Mouse (Mus musculus) intestine, embryonic 16.5 days (tissue): ENCODE measurements around the gene Olfr221. TPM values are rescaled to one million over a fixed set of nuclear protein-coding genes. Genes with fewer than 3 reads are reported as not detected.

Experiments used
- ATAC-seq: fragments of 200-750 bp; cut with Nextera tagmentation; 2 replicates; pipeline ENCODE4 v1.8.0; 2017; ENCODE audit warnings: moderate TSS enrichment, moderate library complexity
- H3K27ac ChIP-seq: fragments of 300-500 bp; sonication (generic); 2 replicates; pipeline ENCODE4 v1.5.1; 2014; ENCODE audit warnings: mild to moderate bottlenecking, low read length
- H3K27me3 ChIP-seq: fragments of 300-500 bp; sonication (generic); replicated peaks from 2 replicates; pipeline ENCODE4 v1.6.1; 2014; ENCODE audit warnings: low read length, control low read depth, mixed read lengths; ENCODE audit not compliant: control insufficient read depth, insufficient read depth
- H3K36me3 ChIP-seq: fragments of 300-500 bp; sonication (generic); 2 replicates; pipeline ENCODE4 v1.6.1; 2014; ENCODE audit warnings: low read length, control low read depth; ENCODE audit not compliant: control insufficient read depth, insufficient read depth
- H3K4me1 ChIP-seq: fragments of 300-500 bp; sonication (generic); 2 replicates; pipeline ENCODE4 v1.6.1; 2014; ENCODE audit warnings: low read length, control low read depth, mixed read lengths; ENCODE audit not compliant: control insufficient read depth, insufficient read depth
- H3K4me2 ChIP-seq: fragments of 300-500 bp; sonication (generic); 2 replicates; pipeline ENCODE4 v1.6.1; 2014; ENCODE audit warnings: low read depth, low read length, control low read depth
- H3K4me3 ChIP-seq: fragments of 300-500 bp; sonication (generic); 2 replicates; pipeline ENCODE4 v1.5.1; 2014; ENCODE audit warnings: mild to moderate bottlenecking, low read length
- H3K9ac ChIP-seq: fragments of 300-500 bp; sonication (generic); 2 replicates; pipeline ENCODE4 v1.6.1; 2014; ENCODE audit warnings: low read depth, low read length
- H3K9me3 ChIP-seq: fragments of 300-500 bp; sonication (generic); 2 replicates; pipeline ENCODE4 v1.6.1; 2016; ENCODE audit warnings: low read length, control low read depth; ENCODE audit not compliant: control insufficient read depth
- WGBS: fragments of 180-500 bp; shearing (Covaris S2); extraction: QIAGEN DNeasy Blood & Tissue Kit; methylation state at CpG from one replicate; pipeline ENCODE4 v1.1.7; 2014; 5-methylcytosine and 5-hydroxymethylcytosine counted together
- polyA plus RNA-seq: library from polyadenylated mRNA; unstranded; fragments of >200 nt; fragmentation: Nextera tagmentation; extraction: Ambion mirVana; gene quantifications from 2 replicates; pipeline ENCODE4 v1.2.1, GENCODE M21; 2015

Gene Olfr221
- polyA plus RNA-seq, 1 experiment from 2014 or later: not detected

GRCm38 (mm10) chr14:51996231-51996841 lies 45.9 kb downstream of the Olfr221 start:
- WGBS: 85% methylated on average over 13 of the region's 13 CpGs
- no peak overlapping the region for H3K9ac ChIP-seq
- no peaks in the 10 kb centered on the region for H3K27me3 ChIP-seq
- peaks cover 3% of the 10 kb centered on the region for H3K36me3 ChIP-seq
- no peak overlapping the region for H3K27ac ChIP-seq
- no peak for ATAC-seq
- no peak overlapping the region for H3K4me2 ChIP-seq
- no peaks in the 10 kb centered on the region for H3K9me3 ChIP-seq
- no peak overlapping the region for H3K4me3 ChIP-seq
- H3K4me1 ChIP-seq: no peaks in the 10 kb centered on the region

DNA sequence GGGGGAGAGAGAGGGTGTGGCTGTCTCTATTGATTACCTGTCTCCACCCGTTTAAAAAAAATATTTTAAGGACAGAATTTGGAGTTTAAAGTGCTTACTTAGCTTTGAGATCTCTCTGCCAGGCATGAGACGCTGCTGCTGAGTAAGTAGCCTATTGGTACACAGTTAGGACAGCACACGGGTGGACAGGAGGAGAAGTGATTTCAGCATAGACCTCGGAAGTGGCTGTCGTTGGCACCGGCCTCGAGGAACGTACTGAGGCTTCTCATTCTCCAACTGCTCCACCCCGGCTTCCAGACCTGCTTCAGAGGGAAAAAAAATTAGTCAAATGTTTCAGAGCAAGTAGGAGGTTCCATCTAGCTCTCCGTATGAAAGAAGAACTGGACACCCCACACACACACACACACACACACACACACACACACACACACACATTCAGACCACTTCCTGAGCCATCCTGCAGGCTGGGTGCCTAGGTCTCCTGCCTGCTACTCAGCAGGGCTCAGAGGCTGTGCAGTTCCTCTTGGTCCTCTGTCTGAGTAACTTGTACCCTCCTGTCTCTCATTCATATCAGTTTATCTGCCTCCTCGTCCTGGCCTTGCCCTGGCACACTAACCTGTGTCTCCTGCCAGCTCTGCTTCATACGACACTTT lies 46.9 kb downstream of the Olfr221 start:
- WGBS: 71% methylated on average over 12 of the region's 12 CpGs
- no peak overlapping the region for H3K27ac ChIP-seq
- H3K4me3 ChIP-seq: no peak overlapping the region
- no peak overlapping the region for H3K4me2 ChIP-seq
- no peaks in the 10 kb centered on the region for H3K27me3 ChIP-seq
- H3K9me3 ChIP-seq: no peaks in the 10 kb centered on the region
- H3K36me3 ChIP-seq: peaks cover 3% of the 10 kb centered on the region
- ATAC-seq: no peak
- H3K9ac ChIP-seq: no peak overlapping the region
- no peaks in the 10 kb centered on the region for H3K4me1 ChIP-seq

- WGBS: 86% methylated on average over 4 of the region's 4 CpGs
Measured at GRCm38 (mm10) chr14:51994453-51994852, 47.8 kb downstream of the Olfr221 start.

DNA sequence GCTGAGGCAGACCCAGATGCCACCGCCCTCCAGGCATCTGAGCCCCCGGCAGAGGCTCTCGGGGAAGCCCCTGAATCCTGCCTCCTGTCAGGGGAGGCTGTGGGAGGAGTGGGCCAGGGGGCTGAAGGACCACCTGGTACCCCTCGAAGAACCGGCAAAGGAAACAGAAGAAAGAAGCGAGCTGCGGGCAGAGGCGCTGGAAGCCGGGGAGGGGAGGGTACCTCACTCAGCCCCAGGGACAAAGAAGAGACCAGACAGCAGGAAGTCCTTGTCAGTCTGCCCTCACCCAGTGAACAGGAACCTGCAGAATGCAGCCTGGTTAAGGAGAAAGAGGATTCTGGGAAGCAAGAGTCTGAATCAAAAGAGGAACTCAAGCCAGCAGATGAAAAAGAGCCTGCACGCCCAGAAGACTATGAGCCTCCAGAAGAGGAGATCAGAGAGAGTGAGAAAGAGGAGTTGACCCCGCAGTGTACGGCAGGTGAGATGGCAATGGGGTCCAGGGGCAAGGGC lies 52.7 kb downstream of the Olfr221 start:
- Histone ChIP-seq H3K4me3 (no peak overlapping the region), H3K27ac (no peak overlapping the region), H3K9me3 (no peaks in the 10 kb centered on the region), H3K27me3 (no peaks in the 10 kb centered on the region), H3K36me3 (peaks cover 11% of the 10 kb centered on the region; the same call in 1 of the 2 replicates), H3K4me1 (peaks cover 8% of the 10 kb centered on the region; the same call in 1 of the 2 replicates), H3K4me2 (no peak overlapping the region), H3K9ac (no peak overlapping the region)
- WGBS: 71% methylated on average over 12 of the region's 12 CpGs
- no peak for ATAC-seq

More at GRCm38 (mm10) chr14:51994453-51994852, 47.8 kb downstream of the Olfr221 start:
- ATAC-seq: no peak
- no peak overlapping the region for H3K4me3 ChIP-seq
- no peaks in the 10 kb centered on the region for H3K4me1 ChIP-seq
- no peaks in the 10 kb centered on the region for H3K9me3 ChIP-seq
- H3K36me3 ChIP-seq: peaks cover 5% of the 10 kb centered on the region
- H3K27me3 ChIP-seq: no peaks in the 10 kb centered on the region
- no peak overlapping the region for H3K27ac ChIP-seq
- H3K9ac ChIP-seq: no peak overlapping the region
- no peak overlapping the region for H3K4me2 ChIP-seq

- Histone ChIP-seq H3K9me3 (no peaks in the 10 kb centered on the region), H3K9ac (no peak overlapping the region), H3K4me3 (no peak overlapping the region), H3K27me3 (no peaks in the 10 kb centered on the region), H3K36me3 (peaks cover 11% of the 10 kb centered on the region; the same call in 1 of the 2 replicates), H3K4me1 (peaks cover 12% of the 10 kb centered on the region; the same call in 1 of the 2 replicates), H3K4me2 (no peak overlapping the region), H3K27ac (no peak overlapping the region)
- ATAC-seq: no peak
- 78% methylated on average over 12 of the region's 12 CpGs for WGBS
Measured at GRCm38 (mm10) chr14:51988731-51989130, 53.5 kb downstream of the Olfr221 start.

- no peak overlapping the region for H3K4me3 ChIP-seq
- ATAC-seq: no peak
- no peaks in the 10 kb centered on the region for H3K9me3 ChIP-seq
- no peak overlapping the region for H3K4me2 ChIP-seq
- H3K9ac ChIP-seq: no peak overlapping the region
- H3K4me1 ChIP-seq: peaks cover 12% of the 10 kb centered on the region; the same call in 1 of the 2 replicates
- WGBS: 77% methylated on average over 6 of the region's 6 CpGs
- 0 out of 2 replicates have a peak, but pooled peaks cover 11% of the 10 kb centered on the region for H3K36me3 ChIP-seq
- H3K27ac ChIP-seq: no peak overlapping the region
- H3K27me3 ChIP-seq: no peaks in the 10 kb centered on the region
Measured at GRCm38 (mm10) chr14:51987177-51987576, 55.1 kb downstream of the Olfr221 start.

- H3K9me3 ChIP-seq: no peaks in the 10 kb centered on the region
- WGBS: 19% methylated on average over 7 of the region's 7 CpGs
- H3K4me3 ChIP-seq: peak overlapping the region; percentile 67
- 0 out of 2 replicates have a peak, but pooled peaks cover 11% of the 10 kb centered on the region for H3K36me3 ChIP-seq
- no peak for ATAC-seq
- H3K4me1 ChIP-seq: peaks cover 12% of the 10 kb centered on the region; the same call in 1 of the 2 replicates
- no peaks in the 10 kb centered on the region for H3K27me3 ChIP-seq
- H3K4me2 ChIP-seq: peak overlapping the region; percentile 85
- peak overlapping the region; percentile 92 for H3K27ac ChIP-seq
- peak overlapping the region; percentile 82 for H3K9ac ChIP-seq
Measured at GRCm38 (mm10) chr14:51986153-51986505, 56.1 kb downstream of the Olfr221 start.

GRCm38 (mm10) chr14:51985301-51986152 lies 56.7 kb downstream of the Olfr221 start:
- ATAC-seq: peak; percentile 77
- H3K27me3 ChIP-seq: no peaks in the 10 kb centered on the region

More at GRCm38 (mm10) chr14:51985301-51986152, 56.7 kb downstream of the Olfr221 start:
- Histone ChIP-seq H3K36me3 (0 out of 2 replicates have a peak, but pooled peaks cover 11% of the 10 kb centered on the region), H3K27ac (peak overlapping the region; percentile 92), H3K4me1 (peaks cover 12% of the 10 kb centered on the region; the same call in 1 of the 2 replicates), H3K4me2 (peak overlapping the region; percentile 85), H3K9ac (peak overlapping the region; percentile 82), H3K4me3 (peak overlapping the region; percentile 67), H3K9me3 (no peaks in the 10 kb centered on the region)
- 3% methylated on average over 27 of the region's 27 CpGs for WGBS
